Mouse (Mus musculus): ENCODE data around the gene Gm13040. TPM values are rescaled to one million over a fixed set of nuclear protein-coding genes. Genes with fewer than 3 reads are reported as not detected.

Gene Gm13040
- not detected for polyA plus RNA-seq (2014; fragmentation: Illumina TruSeq; extraction: RNeasy Lipid Tissue Mini Kit (QIAGEN cat#74804); ENCODE audit: low replicate concordance)

DNA sequence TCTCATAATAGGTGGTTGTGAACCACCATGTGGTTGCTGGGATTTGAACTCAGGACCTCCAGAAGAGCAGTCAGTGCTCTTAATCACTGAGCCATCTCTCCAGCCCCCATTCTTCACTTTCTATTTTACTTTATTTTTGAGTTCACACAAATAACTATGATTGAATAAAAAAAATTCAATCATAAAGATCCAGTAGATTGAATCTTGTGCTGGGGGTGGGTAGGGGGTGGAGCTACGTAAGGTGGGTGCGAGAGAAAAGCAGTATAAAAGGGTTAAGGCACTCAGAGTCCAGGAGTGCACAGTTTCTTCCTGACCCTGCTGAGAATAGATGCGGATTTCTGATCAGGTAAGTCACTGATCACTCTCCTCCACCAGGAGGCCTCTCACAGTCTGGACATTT is at the start of gene Gm13040:
Gm13040 (plus strand) TSS at position 301 of the 400 bp plus-strand sequence.

GRCm38 (mm10) chr4:143511043-143511442 is 24.7 kb upstream of the Gm13040 start, which contains the start of gene Gm13043:
Gene Gm13043 (plus strand): TSS chr4:143511343.

GRCm38 (mm10) chr4:143551400-143551799 is 15.6 kb downstream of the Gm13040 start, which contains the start of the genes BC080695 and Gm13057:
Gene BC080695 (plus strand): TSS chr4:143551700.
Gene Gm13057 (plus strand): TSS chr4:143551709.

Other genes starting within 250 kb of the Gm13040 start
- 5.2 TPM for gene Pdpn, start 236.4 kb upstream of the Gm13040 start, polyA plus RNA-seq (2014; fragmentation: Illumina TruSeq; extraction: RNeasy Lipid Tissue Mini Kit (QIAGEN cat#74804); ENCODE audit: low replicate concordance)
- not detected for gene Lrrc38, start 186.2 kb upstream of the Gm13040 start, polyA plus RNA-seq (2014; fragmentation: Illumina TruSeq; extraction: RNeasy Lipid Tissue Mini Kit (QIAGEN cat#74804); ENCODE audit: low replicate concordance)
- gene Pramel1, start 141.5 kb upstream of the Gm13040 start, polyA plus RNA-seq (2014; fragmentation: Illumina TruSeq; extraction: RNeasy Lipid Tissue Mini Kit (QIAGEN cat#74804); ENCODE audit: low replicate concordance) = not detected
- gene Pramef8, start 123.5 kb upstream of the Gm13040 start, polyA plus RNA-seq (2014; fragmentation: Illumina TruSeq; extraction: RNeasy Lipid Tissue Mini Kit (QIAGEN cat#74804); ENCODE audit: low replicate concordance) = 10.7 TPM
- not detected for gene Oog4, start 85.6 kb upstream of the Gm13040 start, polyA plus RNA-seq (2014; fragmentation: Illumina TruSeq; extraction: RNeasy Lipid Tissue Mini Kit (QIAGEN cat#74804); ENCODE audit: low replicate concordance)
- not detected for gene Gm13043, start 24.6 kb upstream of the Gm13040 start, polyA plus RNA-seq (2014; fragmentation: Illumina TruSeq; extraction: RNeasy Lipid Tissue Mini Kit (QIAGEN cat#74804); ENCODE audit: low replicate concordance)
- not detected for gene BC080695, start 15.7 kb downstream of the Gm13040 start, polyA plus RNA-seq (2014; fragmentation: Illumina TruSeq; extraction: RNeasy Lipid Tissue Mini Kit (QIAGEN cat#74804); ENCODE audit: low replicate concordance)
- not detected for gene Gm13057, start 15.8 kb downstream of the Gm13040 start, polyA plus RNA-seq (2014; fragmentation: Illumina TruSeq; extraction: RNeasy Lipid Tissue Mini Kit (QIAGEN cat#74804); ENCODE audit: low replicate concordance)
- gene Gm13083, start 79.0 kb downstream of the Gm13040 start, polyA plus RNA-seq (2014; fragmentation: Illumina TruSeq; extraction: RNeasy Lipid Tissue Mini Kit (QIAGEN cat#74804); ENCODE audit: low replicate concordance) = not detected
- gene Gm13088, start 121.3 kb downstream of the Gm13040 start, polyA plus RNA-seq (2014; fragmentation: Illumina TruSeq; extraction: RNeasy Lipid Tissue Mini Kit (QIAGEN cat#74804); ENCODE audit: low replicate concordance) = not detected
- gene Gm13089, start 166.8 kb downstream of the Gm13040 start, polyA plus RNA-seq (2014; fragmentation: Illumina TruSeq; extraction: RNeasy Lipid Tissue Mini Kit (QIAGEN cat#74804); ENCODE audit: low replicate concordance) = not detected
- not detected for gene Gm13078, start 183.5 kb downstream of the Gm13040 start, polyA plus RNA-seq (2014; fragmentation: Illumina TruSeq; extraction: RNeasy Lipid Tissue Mini Kit (QIAGEN cat#74804); ENCODE audit: low replicate concordance)

Data from small intestine, adult 10 weeks (tissue).